Mouse (Mus musculus) layer of hippocampus, adult 6 months (tissue): ENCODE data around the gene Supt4a. TPM values are rescaled to one million over a fixed set of nuclear protein-coding genes. Genes with fewer than 3 reads are reported as not detected.

Source experiments
- long read RNA-seq, 2 experiments: library from polyadenylated mRNA; unstranded; transcript quantifications; one replicate each; pipeline ENCODE4 v2.0.0; 2019 to 2020
- microRNA-seq: library from miRNA; unstranded; fragments of <30 nt; microRNA quantifications from one replicate; pipeline ENCODE4 v1.2.0, GENCODE M21; 2020
- polyA plus RNA-seq: library from polyadenylated mRNA; unstranded; fragments of <200 nt; fragmentation: Nextera tagmentation; gene quantifications from 2 replicates; pipeline ENCODE4 v1.2.3, GENCODE M21; 2021

Gene Supt4a
- polyA plus RNA-seq, result 231 and 250 TPM in 2 replicates
- long read RNA-seq, experiment 1, transcript Supt4a-201 (5 exons, 706 nt), result major isoform, 108 of 122 reads
- long read RNA-seq, experiment 1, transcript Supt4a-203 (6 exons, 854 nt), result minor isoform, 9 of 122 reads
- long read RNA-seq, experiment 1, partial matches to known transcripts, result 1 of 122 reads
- long read RNA-seq, experiment 1, other reads (novel, unspliced or antisense), result 3 of 122 reads
- long read RNA-seq, experiment 2, transcript Supt4a-201 (5 exons, 706 nt), result major isoform, 26 of 28 reads
- long read RNA-seq, experiment 2, partial matches to known transcripts, result 0 of 28 reads
- long read RNA-seq, experiment 2, other reads (novel, unspliced or antisense), result 0 of 28 reads

GRCm38 (mm10) chr11:87737175-87737740 is at the start of gene Supt4a:
Gene Supt4a (plus strand): TSS chr11:87737552.

GRCm38 (mm10) chr11:87760301-87761081 is 23.1 kb downstream of the Supt4a start, which contains the start of gene Tspoap1:
Gene Tspoap1 (plus strand): TSS chr11:87760541.

Small RNAs within 50 kb of the gene (microRNA-seq; reads per million reads assigned to microRNA genes)
- gene Mir142, result not detected
- gene Mir142b, result not detected

Other genes starting within 250 kb of the Supt4a start
- gene Gm11492, start 170.9 kb upstream of the Supt4a start, polyA plus RNA-seq, result not detected in 2 replicates
- 171 and 207 TPM in 2 replicates for gene Sept4, start 168.6 kb upstream of the Supt4a start, polyA plus RNA-seq
- gene Mtmr4, start 145.4 kb upstream of the Supt4a start, polyA plus RNA-seq, result 11.0 and 12.7 TPM in 2 replicates
- 0.09 and 0.10 TPM in 2 replicates for gene Hsf5, start 120.4 kb upstream of the Supt4a start, polyA plus RNA-seq
- 0.70 and 1.2 TPM in 2 replicates for gene Rnf43, start 74.8 kb upstream of the Supt4a start, polyA plus RNA-seq
- 5.9 and 6.1 TPM in 2 replicates for gene Tspoap1, start 23.0 kb downstream of the Supt4a start, polyA plus RNA-seq
- gene Mpo, start 56.0 kb downstream of the Supt4a start, polyA plus RNA-seq, result 0.18 and 0.24 TPM in 2 replicates
- gene Lpo, start 90.7 kb downstream of the Supt4a start, polyA plus RNA-seq, result 0.59 and 0.65 TPM in 2 replicates
- gene Mks1, start 115.7 kb downstream of the Supt4a start, polyA plus RNA-seq, result 2.6 and 2.7 TPM in 2 replicates
- gene Epx, start 138.0 kb downstream of the Supt4a start, polyA plus RNA-seq, result 0.21 and 0.39 TPM in 2 replicates
- not detected in 2 replicates for gene Olfr462, start 154.7 kb downstream of the Supt4a start, polyA plus RNA-seq
- gene Olfr463, start 159.8 kb downstream of the Supt4a start, polyA plus RNA-seq, result not detected in 2 replicates
- gene Olfr464, start 183.4 kb downstream of the Supt4a start, polyA plus RNA-seq, result 0.14 TPM in 1 of 2 replicates, not detected in the other
- 20.3 and 22.7 TPM in 2 replicates for gene Dynll2, start 250.0 kb downstream of the Supt4a start, polyA plus RNA-seq